Mouse (Mus musculus) bone marrow macrophage, adult 2 months (primary cell): ENCODE data around the gene Ggct. TPM values are rescaled to one million over a fixed set of nuclear protein-coding genes. Genes with fewer than 3 reads are reported as not detected.
A peak's percentile ranks its signal among the peaks of the same experiment; 100 is the strongest.

Experiments
- H3K27ac ChIP-seq: 2 replicates; pipeline ENCODE4 v1.5.1; 2012; ENCODE audit warnings: low read depth, low read length; ENCODE audit not compliant: insufficient read depth
- H3K4me1 ChIP-seq: 2 replicates; pipeline ENCODE4 v1.6.1; 2012; ENCODE audit warnings: low read length; ENCODE audit not compliant: control insufficient read depth, insufficient read depth
- H3K4me3 ChIP-seq: 2 replicates; pipeline ENCODE4 v1.5.1; 2012; ENCODE audit warnings: mild to moderate bottlenecking, low read length, moderate library complexity; ENCODE audit not compliant: insufficient read depth
- CTCF ChIP-seq: IDR thresholded peaks from 2 replicates; pipeline ENCODE4 v1.5.1; 2012; ENCODE audit warnings: low read depth, mild to moderate bottlenecking, low read length, moderate library complexity
- POLR2A ChIP-seq: IDR thresholded peaks from 2 replicates; pipeline ENCODE4 v1.6.1; 2012; ENCODE audit warnings: mild to moderate bottlenecking, low read depth, low read length, borderline replicate concordance
- polyA plus RNA-seq: library from polyadenylated mRNA; stranded (reverse); fragments of >200 nt; gene quantifications from 2 replicates; pipeline ENCODE4 v1.2.4, GENCODE M21; 2012; ENCODE audit not compliant: missing spikeins, insufficient read depth, insufficient read length

Gene Ggct
- polyA plus RNA-seq, 1 experiment: 5.1 TPM

DNA sequence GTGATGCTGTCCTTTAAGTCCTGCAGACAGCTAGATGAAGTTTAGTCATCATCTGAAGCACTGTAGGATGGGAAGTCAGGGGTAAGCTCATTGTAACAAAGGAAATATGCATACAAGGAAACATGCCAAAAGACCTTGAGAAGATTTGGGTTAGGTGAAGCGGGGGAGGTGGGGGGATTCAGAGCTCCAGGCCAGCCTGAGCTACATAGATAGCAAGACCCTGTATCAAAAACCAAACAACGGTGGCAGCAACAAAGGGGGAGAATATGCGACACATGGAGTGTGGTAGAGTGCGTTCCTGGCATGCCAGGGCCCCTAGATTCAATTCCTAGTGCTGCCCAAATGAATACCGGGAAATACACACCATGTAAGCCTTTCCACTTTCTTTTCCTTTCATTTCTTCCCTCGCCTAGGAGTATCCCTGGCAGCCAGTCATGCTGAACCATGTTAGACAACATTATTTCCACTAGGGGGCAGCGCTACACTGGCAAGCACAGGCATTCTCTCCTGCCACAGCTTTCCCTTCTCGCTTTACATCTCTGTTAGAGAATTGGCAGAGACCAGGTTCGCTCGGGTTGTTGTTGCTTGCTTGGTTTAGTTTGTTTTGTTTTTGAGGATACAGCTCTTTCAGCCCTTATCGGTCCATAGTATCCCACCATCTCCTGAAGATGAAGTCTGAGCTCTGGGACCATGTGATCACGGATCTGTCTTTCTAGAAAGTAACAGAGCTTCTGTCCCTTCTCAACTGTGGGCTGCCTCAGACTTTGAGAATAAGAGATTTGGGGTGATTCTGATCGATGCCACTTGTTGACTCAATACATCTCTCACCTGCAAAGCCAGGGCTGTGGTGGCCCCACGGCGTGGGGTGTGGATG lies 24.2 kb upstream of the Ggct start:
- Histone ChIP-seq H3K27ac (peak overlapping the region; percentile 18), H3K4me3 (peak overlapping the region; percentile 24), H3K4me1 (peaks cover 16% of the 10 kb centered on the region)
- TF ChIP-seq POLR2A (no peak), CTCF (peak; percentile 72)

GRCm38 (mm10) chr6:55016236-55016635 lies 23.5 kb upstream of the Ggct start:
- no peak for TF ChIP-seq POLR2A
- peak; percentile 35; the same call in 1 of the 2 replicates for TF ChIP-seq CTCF
- Histone ChIP-seq H3K4me1 (peaks cover 16% of the 10 kb centered on the region), H3K27ac (peak overlapping the region; percentile 22; the same call in 1 of the 2 replicates), H3K4me3 (peak overlapping the region; percentile 24; the same call in 1 of the 2 replicates)

DNA sequence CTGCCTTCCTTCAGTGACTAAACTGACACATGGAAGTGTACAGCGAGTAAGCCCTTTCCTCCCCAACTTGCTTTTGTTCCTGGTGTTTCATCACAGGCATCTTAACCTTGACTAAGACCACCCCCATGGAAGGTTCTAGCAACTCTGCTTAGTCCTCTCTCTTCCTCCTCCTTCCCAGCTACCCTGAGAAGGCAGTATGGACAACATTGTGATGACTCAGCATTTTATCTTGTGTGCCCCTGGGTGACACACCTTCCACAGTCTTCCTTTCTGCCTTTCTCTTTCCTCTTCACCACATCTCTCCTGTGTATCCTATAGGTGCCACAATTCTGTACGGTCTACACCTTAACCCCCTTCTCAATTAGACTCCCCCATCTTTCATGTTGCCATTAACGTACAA lies 21.4 kb upstream of the Ggct start:
- TF ChIP-seq POLR2A (no peak), CTCF (no peak)
- Histone ChIP-seq H3K4me1 (peaks cover 16% of the 10 kb centered on the region), H3K27ac (no peak overlapping the region), H3K4me3 (no peak overlapping the region)

DNA sequence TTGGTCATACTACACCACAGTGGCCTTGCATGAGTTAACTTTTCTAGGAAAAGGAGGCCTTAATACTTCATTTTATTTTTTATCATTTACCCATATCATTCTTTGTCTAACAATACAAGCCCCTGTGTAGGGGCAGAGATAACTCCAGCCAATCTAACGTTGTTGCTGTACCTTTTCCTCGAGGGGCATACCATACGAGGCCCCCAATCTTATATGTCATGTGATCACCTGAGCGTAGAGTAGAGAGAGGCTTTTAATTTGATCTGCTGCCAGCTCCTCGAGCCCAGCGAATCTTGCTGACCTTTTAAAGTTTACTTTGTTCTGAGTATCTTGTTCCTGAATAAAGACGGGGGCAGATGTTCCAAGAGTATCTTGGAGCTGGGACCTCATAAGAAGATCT lies 19.8 kb upstream of the Ggct start:
- H3K4me1 ChIP-seq: peaks cover 16% of the 10 kb centered on the region
- no peak for TF ChIP-seq POLR2A
- TF ChIP-seq CTCF: no peak
- H3K4me3 ChIP-seq: no peak overlapping the region
- no peak overlapping the region for H3K27ac ChIP-seq

GRCm38 (mm10) chr6:55010330-55011091 lies 17.8 kb upstream of the Ggct start:
- H3K4me1 ChIP-seq: peaks cover under 1% of the 10 kb centered on the region; the same call in 1 of the 2 replicates
- H3K4me3 ChIP-seq: no peak overlapping the region
- no peak for TF ChIP-seq CTCF
- TF ChIP-seq POLR2A: no peak
- H3K27ac ChIP-seq: no peak overlapping the region

GRCm38 (mm10) chr6:55009391-55010230 lies 16.9 kb upstream of the Ggct start:
- TF ChIP-seq POLR2A (no peak), CTCF (no peak)
- H3K27ac ChIP-seq: no peak overlapping the region
- no peaks in the 10 kb centered on the region for H3K4me1 ChIP-seq
- H3K4me3 ChIP-seq: no peak overlapping the region

DNA sequence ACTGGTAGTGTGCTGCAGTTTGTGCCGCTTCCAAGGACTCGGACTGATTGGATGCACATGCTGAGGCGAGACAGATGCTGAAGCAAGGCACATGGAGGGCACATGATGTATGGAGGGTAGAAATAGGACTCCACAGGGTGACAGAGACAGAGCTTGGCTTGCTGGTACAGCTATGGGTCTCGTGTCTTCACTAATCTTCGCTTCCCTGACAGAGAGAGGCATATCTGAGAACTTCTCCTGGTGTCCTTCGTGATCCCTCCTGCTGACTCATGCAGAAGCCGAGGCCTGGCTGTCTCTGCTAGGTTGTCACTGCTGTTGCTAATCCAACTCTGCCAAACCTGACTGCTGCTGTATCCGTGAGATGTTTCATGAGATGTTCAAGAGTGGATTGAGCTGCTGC lies 15.7 kb upstream of the Ggct start:
- Histone ChIP-seq H3K4me1 (peaks cover 3% of the 10 kb centered on the region; the same call in 1 of the 2 replicates), H3K4me3 (no peak overlapping the region), H3K27ac (no peak overlapping the region)
- TF ChIP-seq POLR2A: no peak
- TF ChIP-seq CTCF: no peak

DNA sequence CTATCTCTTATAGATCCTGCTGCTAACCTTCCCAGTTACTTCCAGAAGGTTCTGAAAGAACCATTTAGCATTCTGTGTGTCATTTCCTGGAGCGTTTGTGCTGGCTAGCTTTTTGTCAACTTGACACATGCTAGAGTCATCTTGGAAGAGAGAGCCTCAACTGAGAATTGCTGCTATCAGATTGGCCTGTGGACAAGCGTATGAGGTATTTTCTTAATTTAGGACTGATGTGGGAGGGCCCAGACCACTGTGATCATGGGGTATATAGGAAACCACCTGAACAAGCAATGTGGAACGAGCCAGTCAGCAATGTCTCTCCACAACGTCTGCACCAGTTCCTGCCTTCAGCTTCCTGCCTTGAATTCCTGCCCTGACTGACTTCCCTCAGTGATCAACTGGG lies 10.8 kb upstream of the Ggct start:
- Histone ChIP-seq H3K27ac (no peak overlapping the region), H3K4me1 (peaks cover 4% of the 10 kb centered on the region; the same call in 1 of the 2 replicates), H3K4me3 (no peak overlapping the region)
- TF ChIP-seq CTCF: no peak
- no peak for TF ChIP-seq POLR2A

DNA sequence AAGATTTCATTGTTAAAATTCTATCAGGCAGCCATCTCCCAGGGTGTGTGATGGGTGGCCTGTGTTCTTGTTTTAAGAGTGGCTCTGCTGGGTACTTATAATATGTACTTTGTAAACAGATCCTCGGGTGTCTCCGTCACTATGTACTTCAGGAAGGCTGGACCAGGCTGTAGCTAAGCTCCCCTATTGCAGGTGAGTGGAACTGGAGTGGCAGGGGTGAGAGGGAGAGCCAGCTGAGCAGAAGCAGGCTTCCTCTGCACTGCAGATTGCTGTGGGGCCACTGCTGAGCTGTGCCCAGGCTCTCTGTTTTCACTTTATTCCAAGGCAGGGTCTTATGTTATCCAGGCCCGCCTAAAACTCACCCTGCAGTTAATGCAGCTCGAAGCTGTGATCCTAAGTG lies 9.7 kb upstream of the Ggct start:
- Histone ChIP-seq H3K4me1 (peaks cover 4% of the 10 kb centered on the region; the same call in 1 of the 2 replicates), H3K4me3 (no peak overlapping the region), H3K27ac (no peak overlapping the region)
- TF ChIP-seq POLR2A: no peak
- no peak for TF ChIP-seq CTCF

DNA sequence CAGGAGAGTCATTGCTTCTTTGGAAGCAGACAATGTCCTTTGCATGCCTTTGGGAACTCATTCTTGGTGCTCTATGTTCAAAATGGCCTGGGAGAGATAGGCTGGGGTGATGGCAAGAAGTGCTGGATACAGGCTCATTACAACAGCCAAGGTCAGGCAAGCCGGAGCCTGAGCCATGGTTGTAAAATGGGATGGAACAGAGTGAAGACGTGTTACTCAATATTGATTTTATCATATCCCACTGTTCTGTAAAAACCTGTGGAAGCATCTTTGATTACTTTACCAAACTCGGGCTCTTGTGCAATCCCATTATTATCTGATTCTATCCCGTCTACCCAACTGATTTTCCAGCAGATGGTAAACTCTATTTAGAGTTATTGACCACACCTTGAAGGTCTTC lies 8.6 kb upstream of the Ggct start:
- TF ChIP-seq CTCF: no peak
- TF ChIP-seq POLR2A: no peak
- H3K4me3 ChIP-seq: no peak overlapping the region
- H3K4me1 ChIP-seq: peaks cover 4% of the 10 kb centered on the region; the same call in 1 of the 2 replicates
- H3K27ac ChIP-seq: no peak overlapping the region
